Mouse (Mus musculus): ENCODE data around the gene Olfr798.

GRCm38 (mm10) chr10:129623251-129623650 is 4.5 kb downstream of the Olfr798 start:
- TF ChIP-seq CTCF (IDR thresholded peaks at IDR 0.05; ENCODE audit: control insufficient read depth, insufficient read depth, low read length) (no peak), POLR2A (IDR thresholded peaks at IDR 0.05; ENCODE audit: borderline replicate concordance, control insufficient read depth, low read depth, low read length) (no peak)
